Mouse (Mus musculus): ENCODE measurements around the gene Mical2. TPM values are rescaled to one million over a fixed set of nuclear protein-coding genes. Genes with fewer than 3 reads are reported as not detected.

Mical2 gene
- polyA plus RNA-seq, 1 experiment from 2014 or later, result 3.4 TPM

GRCm38 (mm10) chr7:112197461-112197860 lies 28.2 kb upstream of the Mical2 start:
- no peak for ATAC-seq
- Histone ChIP-seq H3K4me2 (no peak overlapping the region), H3K9me3 (replicated peaks) (no peaks in the 10 kb centered on the region), H3K4me1 (no peaks in the 10 kb centered on the region), H3K36me3 (no peaks in the 10 kb centered on the region), H3K9ac (no peak overlapping the region), H3K27ac (no peak overlapping the region), H3K4me3 (no peak overlapping the region), H3K27me3 (replicated peaks) (no peaks in the 10 kb centered on the region)
- 69% methylated on average over 8 of the region's 8 CpGs for WGBS (ENCODE audit: insufficient replicate concordance)

- 54% methylated on average over 3 of the region's 3 CpGs for WGBS (ENCODE audit: insufficient replicate concordance)
- H3K9me3 ChIP-seq (replicated peaks), result no peaks in the 10 kb centered on the region
- no peak overlapping the region for H3K9ac ChIP-seq
- H3K4me3 ChIP-seq, result no peak overlapping the region
- no peaks in the 10 kb centered on the region for H3K4me1 ChIP-seq
- no peaks in the 10 kb centered on the region for H3K27me3 ChIP-seq (replicated peaks)
- H3K36me3 ChIP-seq, result no peaks in the 10 kb centered on the region
- no peak overlapping the region for H3K27ac ChIP-seq
- no peak for ATAC-seq
- H3K4me2 ChIP-seq, result no peak overlapping the region
Measured at GRCm38 (mm10) chr7:112199343-112199742, 26.3 kb upstream of the Mical2 start.

DNA sequence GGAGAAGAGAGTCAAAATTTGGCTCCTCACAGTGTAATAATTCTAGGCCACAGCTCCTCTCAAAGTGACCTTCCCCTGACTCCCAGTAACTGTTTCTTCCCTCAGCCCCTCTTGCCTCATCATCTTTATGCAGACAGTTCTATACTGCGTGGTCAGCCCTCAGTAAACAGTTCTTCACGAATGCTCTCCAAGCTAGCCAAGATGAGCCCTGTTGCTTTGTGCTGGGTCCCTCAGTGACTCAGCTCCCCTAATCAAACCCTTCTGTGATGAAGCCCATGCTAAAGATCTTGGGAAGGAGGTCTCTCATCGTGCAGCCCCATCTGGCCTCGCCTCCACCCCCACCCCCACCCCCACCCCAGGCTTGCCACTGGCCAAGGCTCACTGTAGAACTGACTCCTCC lies 24.9 kb upstream of the Mical2 start:
- no peak for ATAC-seq
- Histone ChIP-seq H3K27ac (no peak overlapping the region), H3K4me2 (no peak overlapping the region), H3K36me3 (no peaks in the 10 kb centered on the region), H3K4me1 (no peaks in the 10 kb centered on the region), H3K9me3 (replicated peaks) (no peaks in the 10 kb centered on the region), H3K27me3 (replicated peaks) (no peaks in the 10 kb centered on the region), H3K9ac (no peak overlapping the region), H3K4me3 (no peak overlapping the region)
- WGBS (ENCODE audit: insufficient replicate concordance), result 34% methylated on average over 4 of the region's 4 CpGs

DNA sequence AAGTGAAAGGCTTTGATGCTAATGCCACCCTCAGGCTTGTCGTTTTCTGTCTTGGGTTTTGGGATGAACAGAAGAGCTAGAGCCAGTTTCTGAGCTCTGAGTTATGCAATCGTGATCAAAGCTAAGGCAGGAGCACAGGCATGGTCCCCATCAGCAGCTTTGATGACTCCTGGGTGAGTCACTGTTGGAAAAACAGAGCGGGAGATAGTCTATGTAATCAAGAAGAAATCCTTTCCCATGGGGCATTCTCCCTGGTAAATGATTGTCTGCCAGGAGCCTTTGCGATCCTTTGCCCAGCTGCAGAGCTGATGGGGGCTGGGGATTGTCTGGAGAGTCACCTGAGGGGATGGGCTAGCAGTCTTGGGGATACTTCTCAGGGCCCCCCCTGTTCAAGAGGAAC lies 23.5 kb upstream of the Mical2 start:
- Histone ChIP-seq H3K27ac (no peak overlapping the region), H3K4me1 (no peaks in the 10 kb centered on the region), H3K27me3 (replicated peaks) (no peaks in the 10 kb centered on the region), H3K4me3 (no peak overlapping the region), H3K36me3 (no peaks in the 10 kb centered on the region), H3K9me3 (replicated peaks) (no peaks in the 10 kb centered on the region), H3K9ac (no peak overlapping the region), H3K4me2 (no peak overlapping the region)
- WGBS (ENCODE audit: insufficient replicate concordance), result 40% methylated on average over 4 of the region's 4 CpGs
- ATAC-seq, result peak; percentile 51; the same call in 1 of the 2 replicates

GRCm38 (mm10) chr7:112202843-112203242 lies 22.8 kb upstream of the Mical2 start:
- H3K9me3 ChIP-seq (replicated peaks), result no peaks in the 10 kb centered on the region
- 67% methylated on average over 5 of the region's 5 CpGs for WGBS (ENCODE audit: insufficient replicate concordance)
- no peaks in the 10 kb centered on the region for H3K36me3 ChIP-seq
- H3K9ac ChIP-seq, result no peak overlapping the region
- no peaks in the 10 kb centered on the region for H3K27me3 ChIP-seq (replicated peaks)
- H3K4me2 ChIP-seq, result no peak overlapping the region
- no peaks in the 10 kb centered on the region for H3K4me1 ChIP-seq
- no peak overlapping the region for H3K4me3 ChIP-seq
- no peak for ATAC-seq
- H3K27ac ChIP-seq, result no peak overlapping the region

DNA sequence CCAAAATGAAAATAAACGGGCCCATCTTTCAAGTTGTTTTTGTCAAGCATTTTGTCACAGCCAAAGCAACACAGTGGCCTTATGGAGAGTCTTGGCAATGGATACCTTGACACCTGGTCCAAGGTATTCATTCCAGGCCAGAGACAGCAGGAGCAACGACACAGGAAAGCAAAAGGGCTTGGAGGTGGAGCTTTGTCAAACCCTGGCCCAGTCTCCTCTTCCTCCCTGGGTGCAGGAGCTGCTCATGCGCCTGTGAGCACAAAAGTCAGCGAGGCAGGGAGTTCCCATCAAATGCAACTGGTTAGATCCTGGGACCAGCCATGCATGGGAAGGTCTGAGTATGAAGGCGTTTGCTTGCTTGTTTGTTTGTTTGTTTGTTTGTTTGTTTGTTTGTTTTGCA lies 21.7 kb upstream of the Mical2 start:
- H3K9me3 ChIP-seq (replicated peaks), result no peaks in the 10 kb centered on the region
- WGBS (ENCODE audit: insufficient replicate concordance), result 50% methylated on average over 5 of the region's 5 CpGs
- no peak for ATAC-seq
- peaks cover 8% of the 10 kb centered on the region; the same call in 1 of the 2 replicates for H3K4me1 ChIP-seq
- no peaks in the 10 kb centered on the region for H3K27me3 ChIP-seq (replicated peaks)
- no peak overlapping the region for H3K27ac ChIP-seq
- no peak overlapping the region for H3K9ac ChIP-seq
- H3K4me2 ChIP-seq, result no peak overlapping the region
- H3K36me3 ChIP-seq, result no peaks in the 10 kb centered on the region
- no peak overlapping the region for H3K4me3 ChIP-seq

- no peak overlapping the region for H3K4me2 ChIP-seq
- no peak overlapping the region; the same call in 1 of the 2 replicates for H3K27ac ChIP-seq
- peaks cover 10% of the 10 kb centered on the region; the same call in 1 of the 2 replicates for H3K4me1 ChIP-seq
- no peaks in the 10 kb centered on the region for H3K9me3 ChIP-seq (replicated peaks)
- no peaks in the 10 kb centered on the region for H3K36me3 ChIP-seq
- H3K4me3 ChIP-seq, result no peak overlapping the region
- 37% methylated on average over 6 of the region's 6 CpGs for WGBS (ENCODE audit: insufficient replicate concordance)
- ATAC-seq, result no peak
- no peak overlapping the region for H3K9ac ChIP-seq
- no peaks in the 10 kb centered on the region for H3K27me3 ChIP-seq (replicated peaks)
Measured at GRCm38 (mm10) chr7:112204380-112204963, 21.2 kb upstream of the Mical2 start.

DNA sequence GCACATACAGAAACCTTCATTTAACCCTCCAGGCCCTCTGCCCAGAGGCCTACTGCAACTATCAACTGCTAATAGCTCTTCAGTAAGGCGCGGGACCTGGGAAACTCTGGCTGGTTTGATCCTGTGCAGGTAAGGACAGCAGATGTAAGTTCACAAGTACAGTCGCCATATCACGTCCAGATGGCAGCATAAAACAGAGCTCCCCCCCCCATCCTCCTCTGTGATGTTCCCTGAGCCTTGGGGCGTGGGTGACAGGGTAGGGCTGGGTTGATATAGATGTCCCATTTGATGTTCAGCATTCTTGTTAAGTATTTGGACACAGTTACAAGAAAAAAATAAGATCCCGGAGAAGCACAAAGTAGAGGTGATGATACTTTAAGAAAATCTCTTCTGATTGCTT lies 20.1 kb upstream of the Mical2 start:
- Histone ChIP-seq H3K4me3 (no peak overlapping the region), H3K4me2 (no peak overlapping the region), H3K27me3 (replicated peaks) (no peaks in the 10 kb centered on the region), H3K9me3 (replicated peaks) (no peaks in the 10 kb centered on the region), H3K27ac (no peak overlapping the region), H3K9ac (no peak overlapping the region), H3K4me1 (peaks cover 10% of the 10 kb centered on the region; the same call in 1 of the 2 replicates), H3K36me3 (no peaks in the 10 kb centered on the region)
- WGBS (ENCODE audit: insufficient replicate concordance), result 70% methylated on average over 6 of the region's 6 CpGs
- ATAC-seq, result no peak

DNA sequence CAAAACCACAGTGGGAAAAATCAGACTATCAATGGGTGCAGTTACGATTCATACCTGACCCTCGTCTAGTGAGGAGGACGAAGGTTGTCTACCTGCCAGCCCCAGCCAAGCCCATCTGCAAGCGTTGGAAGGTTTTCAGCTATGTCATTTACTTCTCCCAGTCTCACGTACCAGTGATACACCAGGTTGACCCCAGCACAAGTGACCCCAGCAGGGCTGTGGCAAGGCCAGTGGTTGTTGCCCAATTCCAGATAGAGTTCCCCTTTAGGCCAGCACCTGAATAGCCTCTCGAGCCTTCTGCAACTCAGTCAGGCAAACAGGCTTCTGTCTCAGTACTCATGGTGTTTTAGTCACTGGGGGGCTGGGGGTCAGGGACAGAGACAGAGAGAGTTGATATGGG lies 17.9 kb upstream of the Mical2 start:
- Histone ChIP-seq H3K4me1 (peaks cover 10% of the 10 kb centered on the region; the same call in 1 of the 2 replicates), H3K9me3 (replicated peaks) (no peaks in the 10 kb centered on the region), H3K27me3 (replicated peaks) (no peaks in the 10 kb centered on the region), H3K4me2 (no peak overlapping the region), H3K36me3 (no peaks in the 10 kb centered on the region), H3K4me3 (no peak overlapping the region), H3K9ac (no peak overlapping the region), H3K27ac (no peak overlapping the region)
- no peak for ATAC-seq
- WGBS (ENCODE audit: insufficient replicate concordance), result 78% methylated on average over 6 of the region's 6 CpGs

GRCm38 (mm10) chr7:112208323-112209167 lies 17.1 kb upstream of the Mical2 start:
- Histone ChIP-seq H3K36me3 (no peaks in the 10 kb centered on the region), H3K9ac (no peak overlapping the region), H3K9me3 (replicated peaks) (no peaks in the 10 kb centered on the region), H3K4me1 (peaks cover 15% of the 10 kb centered on the region; the same call in 1 of the 2 replicates), H3K27me3 (replicated peaks) (no peaks in the 10 kb centered on the region), H3K27ac (no peak overlapping the region), H3K4me2 (no peak overlapping the region), H3K4me3 (no peak overlapping the region)
- peak; percentile 31; the same call in 1 of the 2 replicates for ATAC-seq
- WGBS (ENCODE audit: insufficient replicate concordance), result 42% methylated on average over 10 of the region's 10 CpGs

- 70% methylated on average over 4 of the region's 4 CpGs for WGBS (ENCODE audit: insufficient replicate concordance)
- no peak overlapping the region for H3K27ac ChIP-seq
- ATAC-seq, result no peak
Measured at GRCm38 (mm10) chr7:112209621-112210020, 16.0 kb upstream of the Mical2 start.

GRCm38 (mm10) chr7:112212921-112213721 lies 12.5 kb upstream of the Mical2 start:
- Histone ChIP-seq H3K36me3 (no peaks in the 10 kb centered on the region), H3K9me3 (replicated peaks) (no peaks in the 10 kb centered on the region), H3K9ac (no peak overlapping the region), H3K27me3 (replicated peaks) (no peaks in the 10 kb centered on the region), H3K27ac (no peak overlapping the region), H3K4me2 (no peak overlapping the region), H3K4me3 (no peak overlapping the region), H3K4me1 (peaks cover 16% of the 10 kb centered on the region; the same call in 1 of the 2 replicates)
- WGBS (ENCODE audit: insufficient replicate concordance), result 49% methylated on average over 8 of the region's 8 CpGs
- ATAC-seq, result no peak

More at GRCm38 (mm10) chr7:112209621-112210020, 16.0 kb upstream of the Mical2 start:
- no peaks in the 10 kb centered on the region for H3K36me3 ChIP-seq
- H3K4me1 ChIP-seq, result peaks cover 16% of the 10 kb centered on the region; the same call in 1 of the 2 replicates
- H3K27me3 ChIP-seq (replicated peaks), result no peaks in the 10 kb centered on the region
- H3K4me2 ChIP-seq, result no peak overlapping the region
- no peak overlapping the region for H3K9ac ChIP-seq
- H3K9me3 ChIP-seq (replicated peaks), result no peaks in the 10 kb centered on the region
- H3K4me3 ChIP-seq, result no peak overlapping the region
